Mouse (Mus musculus) left cerebral cortex, adult 18-20 months (tissue): Measurements from ENCODE around the gene Ifi47. TPM values are rescaled to one million over a fixed set of nuclear protein-coding genes. Genes with fewer than 3 reads are reported as not detected.

ENCODE experiments used
- DNase-seq, 2 experiments: peaks; one replicate each; pipeline ENCODE4 v3.0.0; 2021 to 2022; ENCODE audit warnings: low spot score in 2 of 2, mixed read lengths in 1 of 2
- total RNA-seq, 2 experiments: library from RNA; stranded (reverse); gene quantifications; 2 replicates each; pipeline ENCODE4 v1.2.3; 2021

Gene Ifi47
- total RNA-seq, 2 experiments from 2014 or later = 1.0 to 1.4 TPM

DNA sequence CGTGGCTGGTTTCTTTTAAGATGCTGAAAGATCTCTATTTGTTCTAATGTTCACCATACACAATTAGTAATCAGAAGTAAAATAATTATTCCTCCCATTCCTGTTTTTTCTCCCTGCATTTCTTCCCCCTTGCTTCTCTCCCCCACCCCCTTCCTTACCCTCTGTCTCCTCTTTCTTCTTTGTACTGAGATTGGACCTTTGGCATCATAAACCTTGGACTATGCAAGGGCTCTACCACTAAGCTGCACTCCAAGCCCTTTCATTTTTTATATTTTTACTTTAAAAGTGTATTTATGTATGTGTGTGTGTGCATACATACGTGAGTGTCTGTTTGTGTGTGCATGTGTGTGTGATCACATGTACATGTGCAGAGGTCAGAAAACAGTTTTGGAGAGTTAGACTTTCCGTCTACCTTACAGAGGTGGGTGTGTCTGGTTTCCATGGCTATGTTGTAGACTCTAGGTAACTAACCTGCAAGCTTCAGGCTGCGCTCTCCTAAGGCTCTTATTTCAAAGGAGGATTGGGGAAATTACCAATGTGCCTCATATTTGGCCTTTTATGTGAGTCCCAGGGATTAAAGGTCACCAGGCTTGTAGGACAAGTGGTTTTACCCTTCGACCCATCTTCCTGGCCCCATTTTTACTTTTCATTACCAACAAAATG is 12.7 kb downstream of the Ifi47 start:
- no peak for DNase-seq

DNA sequence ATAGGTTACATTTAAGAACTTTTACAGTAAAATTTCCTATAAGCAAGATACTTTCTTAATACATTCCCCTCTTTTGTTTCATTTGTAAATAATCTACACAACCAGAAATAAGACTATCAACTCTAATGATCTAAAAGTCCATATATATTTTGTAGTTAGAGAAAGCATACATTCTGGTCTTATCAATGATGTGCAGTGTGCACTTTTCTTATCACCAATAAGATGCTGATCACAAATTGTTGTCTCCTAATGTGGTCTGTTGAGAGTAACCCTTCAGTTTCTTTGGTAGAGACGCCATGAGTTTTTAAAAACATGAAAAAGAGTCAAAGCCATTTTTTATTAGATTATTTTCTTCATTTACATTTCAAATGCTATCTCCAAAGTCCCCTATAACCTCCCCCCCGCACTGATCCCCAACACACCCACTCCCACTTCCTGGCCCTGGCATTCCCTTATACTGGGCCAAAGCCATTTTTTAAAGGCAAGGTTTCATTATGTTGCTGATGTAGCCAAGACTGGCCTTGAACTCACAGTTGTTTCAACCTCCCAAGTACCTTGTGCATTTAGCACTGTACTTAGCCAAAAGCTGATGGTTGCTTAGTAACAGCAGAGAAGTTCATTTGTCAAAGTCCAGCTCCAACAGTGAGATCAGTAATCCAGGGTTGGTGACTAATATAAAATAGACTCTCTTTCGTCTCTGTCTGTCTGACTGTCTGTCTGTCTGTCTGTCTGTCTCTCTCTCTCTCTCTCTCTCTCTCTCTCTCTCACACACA is 13.5 kb downstream of the Ifi47 start:
- DNase-seq = no peak

DNA sequence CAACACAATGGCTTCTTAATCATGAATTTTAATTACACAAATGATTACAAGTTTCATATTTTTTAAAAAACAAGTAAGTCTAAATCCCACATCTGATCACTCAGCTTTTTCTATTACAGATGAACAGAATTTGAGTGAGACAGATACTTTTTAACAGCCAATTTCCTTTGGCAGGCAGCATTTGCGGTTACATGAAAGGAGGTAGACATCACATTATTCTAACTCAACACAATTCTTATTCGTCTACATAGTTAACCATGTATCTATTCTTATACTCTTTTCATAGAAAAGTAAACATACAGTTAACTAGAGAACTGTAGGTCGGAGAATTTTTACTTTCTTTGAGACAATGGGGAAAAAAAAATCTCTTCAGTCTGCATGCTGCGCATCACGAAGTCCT is 14.2 kb downstream of the Ifi47 start:
- DNase-seq = no peak

DNA sequence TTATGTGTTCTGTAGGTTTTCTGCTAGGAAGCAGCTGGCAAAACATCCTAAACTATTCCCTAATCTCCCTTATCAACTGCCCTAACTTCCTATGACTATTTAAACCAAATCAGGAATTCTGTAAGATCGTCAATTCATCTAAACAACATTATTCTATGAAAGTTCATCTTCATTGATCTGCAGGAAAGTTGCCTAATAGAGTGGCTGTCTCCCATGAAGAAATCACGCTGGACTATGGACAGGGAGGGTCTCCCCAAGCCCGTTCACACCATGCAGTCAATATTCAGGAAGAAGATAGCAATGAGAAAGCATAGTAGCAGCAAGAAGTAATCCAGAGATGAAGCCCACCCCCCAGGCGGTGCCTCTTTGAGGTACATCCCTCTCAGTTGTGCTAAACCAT is 14.8 kb downstream of the Ifi47 start:
- no peak for DNase-seq

DNA sequence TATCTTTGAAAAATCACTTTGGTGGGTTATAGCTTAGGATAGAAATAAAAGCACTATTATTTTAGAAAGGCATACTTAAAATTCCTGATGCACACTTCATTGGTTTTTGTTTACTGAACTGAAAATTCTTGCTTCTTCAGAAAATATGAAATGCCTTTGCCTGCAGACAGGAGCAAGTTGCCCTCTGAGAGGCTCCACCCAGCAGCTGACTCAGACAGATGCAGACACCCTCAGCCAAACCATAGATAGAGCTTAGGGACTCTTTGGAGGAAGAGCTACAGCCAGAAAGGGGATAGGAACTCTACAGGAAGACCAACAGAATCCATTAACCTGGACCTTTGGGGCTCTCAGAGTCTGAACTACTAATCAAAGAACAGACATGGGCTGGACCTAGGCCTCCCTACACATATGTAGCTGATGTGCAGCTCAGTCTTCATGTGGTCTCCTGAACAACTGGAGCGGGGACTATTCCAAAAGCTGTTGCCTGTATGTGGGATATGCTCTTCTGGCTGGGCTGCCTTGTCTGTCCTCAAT is 15.7 kb downstream of the Ifi47 start:
- no peak for DNase-seq

DNA sequence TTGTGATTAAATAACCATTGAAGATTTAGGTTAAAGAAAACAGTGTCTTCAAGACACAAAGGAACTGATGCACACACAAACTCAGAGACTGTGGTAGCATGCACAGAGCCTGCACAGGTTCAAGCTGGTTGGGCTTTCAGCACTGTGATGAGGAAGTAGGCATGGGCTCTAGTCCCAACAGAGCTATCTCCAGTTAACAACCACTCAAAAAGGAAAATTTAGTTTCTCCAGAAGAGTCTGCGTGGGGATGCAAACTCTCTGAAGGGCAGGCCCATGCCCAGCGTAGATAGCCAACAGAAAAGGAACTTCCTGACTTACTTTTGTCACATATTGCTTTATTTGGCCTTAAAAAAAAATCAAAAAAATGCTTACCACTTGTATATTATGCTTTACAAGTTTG is 16.4 kb downstream of the Ifi47 start:
- no peak for DNase-seq

DNA sequence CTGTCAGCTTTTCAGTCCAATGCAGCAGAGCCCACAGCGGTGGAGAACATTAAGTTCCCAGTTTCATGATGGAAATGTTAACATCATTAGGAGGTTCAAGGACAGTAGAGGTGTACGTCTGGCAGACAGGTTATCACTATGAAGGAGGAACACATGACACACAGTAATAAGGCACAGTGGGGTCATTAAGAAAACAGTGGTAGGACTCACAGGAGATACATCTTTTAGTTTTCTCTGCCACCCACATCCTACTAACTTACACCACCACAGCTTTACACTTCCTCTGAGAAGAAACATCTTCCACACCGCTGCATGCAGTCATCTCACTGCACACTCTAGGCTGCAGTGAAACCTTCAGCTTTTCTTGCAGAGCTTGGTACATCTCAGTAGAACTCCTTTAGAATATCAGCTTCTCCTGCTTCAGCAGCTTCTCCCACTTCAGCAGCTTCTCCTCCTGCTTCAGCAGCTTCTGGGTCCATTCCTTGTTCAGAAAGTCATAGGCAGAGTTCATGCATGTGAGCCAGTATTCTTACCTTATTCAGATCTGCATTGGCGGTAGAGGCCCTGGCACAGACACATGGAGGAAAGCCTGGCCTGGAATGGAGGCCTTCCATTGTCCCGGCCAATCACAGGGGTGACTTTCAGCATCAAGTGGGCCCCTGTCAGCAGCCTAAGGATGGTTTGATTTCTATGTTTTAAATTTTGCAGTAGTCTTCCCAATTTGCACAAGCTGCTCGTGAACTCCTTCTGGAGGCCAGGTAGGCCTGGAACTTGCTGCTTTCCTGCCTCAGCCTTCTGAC is 17.7 kb downstream of the Ifi47 start:
- no peak for DNase-seq

DNA sequence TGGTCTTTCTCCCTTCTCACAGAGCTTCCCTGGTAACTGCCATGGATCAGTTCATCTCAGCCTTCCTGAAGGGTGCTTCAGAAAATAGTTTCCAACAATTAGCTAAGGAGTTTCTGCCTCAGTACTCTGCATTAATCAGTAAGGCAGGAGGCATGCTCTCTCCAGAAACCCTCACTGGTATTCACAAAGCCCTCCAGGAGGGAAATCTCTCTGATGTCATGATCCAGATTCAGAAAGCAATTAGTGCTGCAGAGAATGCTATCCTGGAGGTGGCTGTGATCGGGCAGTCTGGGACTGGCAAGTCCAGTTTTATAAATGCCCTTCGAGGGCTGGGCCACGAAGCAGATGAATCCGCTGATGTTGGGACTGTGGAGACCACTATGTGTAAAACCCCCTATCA is 19.0 kb downstream of the Ifi47 start:
- DNase-seq = no peak

DNA sequence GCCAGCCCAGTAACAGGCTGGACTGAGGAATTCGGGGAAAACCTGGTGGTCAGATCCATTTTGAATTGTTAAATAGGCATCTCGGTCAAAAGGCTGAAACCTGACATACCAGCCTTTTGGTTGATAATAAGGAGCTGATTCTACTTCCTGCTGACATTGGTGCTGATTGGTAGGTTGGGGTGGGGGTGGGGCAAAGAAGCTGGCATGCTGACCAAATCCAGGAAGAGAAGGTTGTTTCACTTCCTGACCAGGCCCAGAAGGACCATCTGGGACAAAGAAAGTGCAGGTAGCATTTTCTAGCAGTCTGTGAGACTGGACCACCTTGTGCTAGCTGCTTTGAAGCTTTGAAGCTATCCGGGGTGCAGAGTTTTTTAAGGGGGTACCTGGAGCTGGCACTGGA is 24.0 kb downstream of the Ifi47 start:
- no peak for DNase-seq

DNA sequence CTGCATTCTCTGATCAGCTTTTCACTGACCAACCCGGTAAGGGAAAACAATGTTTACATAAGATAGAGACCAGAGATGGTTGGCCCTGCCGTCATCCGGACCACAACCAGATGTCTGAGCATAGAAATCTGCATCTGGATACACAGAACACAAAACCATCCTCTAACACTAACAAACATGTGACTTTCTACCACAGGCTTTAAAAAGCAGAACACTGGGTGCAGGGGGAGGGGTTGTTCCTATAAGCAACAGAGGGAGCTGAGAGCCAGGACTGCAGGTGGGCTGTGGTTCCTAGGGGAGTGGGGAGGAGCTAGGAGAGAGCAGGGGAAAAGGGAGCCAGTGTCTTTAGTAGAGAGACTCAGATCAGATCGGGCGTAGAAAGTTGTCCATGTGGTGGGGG is 25.1 kb downstream of the Ifi47 start:
- DNase-seq = no peak

DNA sequence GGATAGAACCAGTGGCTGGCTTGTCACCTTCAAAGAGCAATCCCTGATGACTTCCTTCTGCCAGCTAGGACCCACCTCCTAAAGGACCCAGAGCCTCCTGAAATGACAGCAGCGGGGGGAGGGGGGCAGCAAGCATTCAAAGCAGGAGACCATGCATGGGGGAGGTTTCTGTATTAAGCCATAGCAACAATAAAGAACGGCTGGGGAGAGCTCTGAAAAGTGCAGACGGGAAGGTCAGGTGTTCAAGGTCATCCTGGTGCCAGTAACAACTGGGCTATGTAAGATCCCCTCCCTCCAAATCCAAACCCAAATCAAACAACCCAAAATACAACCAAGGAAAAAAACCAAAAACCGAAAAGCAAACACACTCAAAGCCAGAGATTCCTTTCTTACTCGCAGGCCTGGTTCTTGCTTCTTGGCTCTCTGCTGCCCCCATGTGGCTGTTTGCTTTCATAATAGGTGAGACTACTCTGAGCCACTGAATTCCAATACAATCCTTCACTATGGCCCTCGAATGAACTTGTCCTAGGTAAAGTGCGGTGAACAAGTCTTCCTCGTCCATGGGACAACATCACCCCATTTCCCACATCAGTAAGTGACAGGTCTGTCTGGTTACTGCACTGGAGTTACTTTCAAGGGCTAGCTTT is 26.8 kb downstream of the Ifi47 start:
- DNase-seq = peak; percentile 89 to 95

DNA sequence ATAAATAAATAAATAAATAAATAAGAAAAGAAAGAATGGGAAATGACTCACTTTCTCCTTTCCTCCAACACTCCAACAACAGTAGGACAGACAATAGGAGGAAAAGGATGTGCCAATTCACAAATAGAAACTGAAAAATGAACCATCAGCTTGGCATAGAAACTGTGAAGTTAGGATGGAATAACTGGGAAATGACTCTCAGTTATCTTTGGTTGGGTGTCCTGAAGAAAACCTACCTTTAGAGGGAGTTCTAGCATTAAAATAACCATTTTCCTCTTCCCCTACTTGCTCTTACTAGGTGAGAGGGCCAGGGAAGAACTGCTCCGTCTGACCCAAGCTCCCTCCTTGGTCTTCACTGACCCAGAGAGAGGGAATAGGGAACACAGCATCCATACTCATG is 29.4 kb downstream of the Ifi47 start:
- no peak for DNase-seq

DNA sequence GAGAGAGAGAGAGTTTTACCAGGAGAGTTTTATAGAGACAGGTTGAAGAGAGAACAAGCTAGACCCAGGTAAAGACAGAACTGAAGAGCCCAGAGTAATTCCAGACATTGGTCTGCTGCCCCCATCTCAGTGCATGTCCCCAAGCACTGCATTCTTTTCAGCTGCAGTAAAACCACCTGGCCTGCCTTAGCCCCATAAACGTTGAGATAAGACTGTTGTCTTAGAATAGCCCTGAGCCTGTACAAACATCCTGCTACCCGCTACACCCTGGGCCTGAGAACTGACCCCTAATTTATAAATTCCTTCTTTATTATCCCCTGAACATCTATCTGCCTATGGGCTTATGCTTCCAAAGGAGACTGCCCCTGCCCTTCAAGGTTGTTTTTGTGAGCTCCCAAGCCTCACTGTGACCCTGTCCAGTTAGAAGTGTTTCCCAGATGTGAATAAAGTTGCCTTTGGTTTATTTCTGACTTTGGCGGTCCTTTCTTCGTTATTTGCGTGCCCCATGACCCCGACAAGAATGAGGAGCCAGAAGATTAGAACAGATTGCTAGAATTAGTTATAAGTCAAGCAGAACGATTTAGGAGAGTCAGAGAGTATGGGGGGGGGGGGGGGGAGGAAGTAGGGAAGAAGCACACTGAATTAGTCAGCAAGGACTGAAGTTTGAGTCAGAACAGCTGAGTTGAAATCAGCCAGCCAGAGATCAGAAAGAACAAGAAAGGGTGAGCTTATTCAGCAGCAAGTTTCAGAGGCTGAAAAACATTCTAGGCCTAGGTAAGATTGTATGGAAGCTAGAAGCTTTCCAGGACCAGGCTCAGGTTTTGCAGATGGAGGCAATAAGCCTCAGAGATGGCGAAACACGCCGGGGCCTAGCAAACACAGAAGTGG is 31.5 kb downstream of the Ifi47 start:
- DNase-seq = no peak

DNA sequence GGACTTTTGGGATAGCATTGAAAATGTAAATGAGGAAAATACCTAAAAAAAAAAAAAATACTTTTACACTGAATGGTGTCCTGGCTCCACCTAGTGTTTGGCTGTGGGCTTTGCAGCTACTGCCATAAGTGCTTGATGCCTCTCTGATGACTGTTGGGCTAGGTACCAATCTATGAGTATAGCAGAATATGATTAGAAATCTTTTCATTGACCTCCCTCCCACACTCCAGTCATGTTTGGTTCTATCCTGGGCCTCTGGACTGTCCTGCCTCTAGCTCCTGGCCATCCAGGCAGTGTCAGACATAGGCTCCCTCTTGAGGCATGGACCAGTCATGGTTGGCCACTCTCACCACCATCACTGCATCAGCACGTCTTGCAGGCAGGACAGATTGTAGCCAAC is 32.4 kb downstream of the Ifi47 start:
- peak; percentile 24 to 26 for DNase-seq

DNA sequence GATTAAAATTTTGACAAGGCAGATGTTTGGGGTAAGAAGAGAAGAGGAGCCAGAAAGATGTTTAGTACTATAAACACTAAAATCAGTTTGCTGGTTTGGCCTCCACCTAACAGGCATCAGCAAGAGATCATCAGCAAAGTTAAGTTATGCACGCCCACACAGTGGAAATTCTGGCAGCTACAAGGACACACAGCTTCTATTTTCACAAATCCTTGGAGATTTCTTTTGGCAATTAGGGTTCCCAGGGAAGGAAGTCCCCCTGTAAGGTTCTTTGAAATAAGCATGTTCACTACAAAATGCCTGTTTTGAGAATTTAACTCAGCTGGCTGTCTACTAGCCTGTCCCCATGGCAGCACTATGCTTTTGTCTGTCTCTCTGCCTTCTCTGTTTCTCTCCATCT is 34.6 kb downstream of the Ifi47 start:
- no peak for DNase-seq

DNA sequence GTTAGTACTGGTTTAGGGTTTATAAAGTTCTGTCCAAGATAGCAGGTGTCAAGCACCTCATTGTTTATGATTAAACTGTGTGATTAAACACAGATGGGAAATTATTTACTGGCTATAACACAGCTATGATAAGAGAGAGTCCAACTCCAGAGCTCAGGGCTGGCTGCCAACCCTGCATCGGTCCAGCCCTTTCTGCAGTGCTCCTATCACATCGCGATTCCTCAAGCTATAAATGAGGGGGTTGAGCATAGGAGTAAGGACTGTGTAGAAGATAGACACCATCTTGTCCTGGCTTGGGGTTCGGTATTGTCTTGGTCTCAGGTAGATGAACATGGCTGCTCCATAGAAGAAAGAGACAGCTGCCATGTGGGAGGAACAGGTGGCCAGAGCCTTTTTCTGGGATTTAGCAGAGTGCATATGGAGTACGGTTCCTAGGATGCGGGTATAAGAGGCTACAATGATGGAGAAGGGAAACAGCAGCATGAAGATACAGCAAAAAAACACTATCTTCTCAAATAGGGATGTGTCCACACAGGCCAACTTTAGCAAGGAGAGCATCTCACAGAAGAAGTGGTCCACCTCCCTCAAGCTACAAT is 36.3 kb downstream of the Ifi47 start:
- DNase-seq = peak; percentile 30 to 35

DNA sequence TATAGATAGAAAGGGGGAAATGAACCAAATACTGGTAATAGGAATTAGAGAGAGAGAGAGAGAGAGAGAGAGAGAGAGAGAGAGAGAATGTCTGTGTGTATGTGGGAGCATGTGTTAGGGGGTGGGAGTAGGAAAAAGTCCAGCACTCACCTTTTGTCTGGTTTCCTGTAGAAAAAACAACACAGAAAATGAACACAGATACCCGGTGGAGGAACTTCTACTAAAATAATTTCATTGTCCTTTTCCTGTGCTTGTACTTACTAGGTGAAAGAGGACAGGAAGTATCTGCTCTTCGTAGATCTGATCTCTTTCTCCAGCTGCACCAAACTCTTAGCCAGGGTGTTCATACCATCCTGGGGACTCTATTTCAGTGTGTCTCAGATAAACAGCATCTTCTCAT is 37.8 kb downstream of the Ifi47 start:
- no peak for DNase-seq

DNA sequence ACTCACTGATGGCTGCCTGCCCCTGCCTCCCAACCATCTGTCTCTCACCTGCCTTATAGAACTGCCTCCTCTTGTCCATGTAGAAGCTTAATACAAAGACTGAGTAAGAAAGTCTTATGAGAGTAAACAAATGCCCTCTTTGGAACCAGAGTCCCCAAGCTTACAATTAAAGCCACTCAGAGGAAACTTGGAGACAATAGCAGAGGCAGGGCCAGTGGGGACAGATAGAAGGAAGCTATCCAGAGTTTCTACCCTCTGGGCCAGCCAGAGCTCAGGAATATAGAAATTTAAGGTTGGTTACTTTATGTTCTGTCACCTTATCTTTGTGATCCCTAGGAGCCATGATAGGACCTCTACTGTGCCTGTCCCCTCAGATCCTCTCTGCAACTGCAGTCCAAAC is 38.4 kb downstream of the Ifi47 start, which contains the start of gene Olfr1396:
Gene Olfr1396, minus strand, starts transcription at position 101 of the 400 bp plus-strand sequence.
- DNase-seq = no peak

DNA sequence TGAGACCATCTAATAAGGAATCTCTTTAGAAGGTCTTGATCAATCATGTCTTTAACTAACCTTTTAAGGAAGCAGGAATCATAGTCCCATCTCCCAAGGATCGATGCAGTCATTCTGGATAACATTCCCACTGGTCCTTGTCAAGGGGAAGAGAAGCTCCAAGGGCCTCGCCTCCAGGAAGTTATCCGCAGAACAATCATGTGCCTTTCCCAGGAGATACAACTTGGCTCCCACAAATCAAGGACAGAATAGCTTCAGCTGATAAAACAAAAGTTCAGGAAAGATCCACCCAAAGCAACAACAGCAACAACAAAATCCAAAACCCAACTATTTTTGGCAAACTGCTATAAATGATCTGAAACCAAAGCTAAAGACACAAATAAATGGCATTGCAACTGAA is 43.2 kb downstream of the Ifi47 start:
- DNase-seq = no peak

DNA sequence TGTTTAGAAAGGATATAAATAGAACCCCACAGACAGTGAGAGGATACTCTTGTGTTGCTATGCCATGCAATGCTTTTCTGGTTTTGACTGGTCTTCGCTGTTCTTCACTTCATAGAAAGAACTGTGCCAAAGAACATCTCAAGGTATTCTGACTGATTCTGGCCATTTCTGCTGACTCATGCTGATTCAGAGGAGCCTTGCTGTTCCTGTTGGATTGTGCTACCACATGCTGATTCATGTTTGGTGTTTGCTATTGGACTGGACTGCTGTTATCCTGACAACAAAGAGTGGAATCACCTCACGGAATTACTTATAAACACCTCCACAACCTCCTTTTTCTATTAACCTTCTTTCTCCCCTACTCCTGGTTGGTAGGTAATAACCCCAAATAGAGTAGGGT is 47.8 kb downstream of the Ifi47 start:
- DNase-seq = no peak
